Mouse (Mus musculus): Measurements from ENCODE around the gene 1110032F04Rik.
"Not testable (repeated sequence)": the region's sequence is repeated elsewhere in the genome, so short reads cannot be mapped to it uniquely, and the experiment has no call there.

Gene 1110032F04Rik

GRCm38 (mm10) chr3:68869211-68869690 lies at the start of gene 1110032F04Rik:
Gene 1110032F04Rik (plus strand): TSS chr3:68869586.
- no peak for DNase-seq (ENCODE audit: low read depth)

DNA sequence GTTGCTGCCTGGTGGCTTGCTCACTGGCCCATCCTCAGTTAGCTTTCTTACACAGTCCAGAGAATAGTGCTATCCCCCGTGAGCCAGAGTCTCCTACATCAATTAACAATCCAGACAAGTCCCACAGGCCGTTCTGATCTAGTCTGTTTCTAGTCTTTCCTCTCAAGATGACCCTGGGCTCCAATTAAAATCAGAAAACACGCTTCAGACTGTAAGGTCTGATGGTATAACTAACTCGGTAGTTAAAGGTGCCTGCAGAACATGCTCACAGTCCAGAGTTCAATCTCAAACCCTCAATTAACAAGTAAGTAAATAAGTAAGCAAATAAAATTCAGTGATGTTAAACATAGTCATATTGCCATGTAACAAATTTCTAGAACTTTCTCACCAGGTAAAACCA lies 48.0 kb upstream of the 1110032F04Rik start:
- DNase-seq (ENCODE audit: low read depth): no peak

DNA sequence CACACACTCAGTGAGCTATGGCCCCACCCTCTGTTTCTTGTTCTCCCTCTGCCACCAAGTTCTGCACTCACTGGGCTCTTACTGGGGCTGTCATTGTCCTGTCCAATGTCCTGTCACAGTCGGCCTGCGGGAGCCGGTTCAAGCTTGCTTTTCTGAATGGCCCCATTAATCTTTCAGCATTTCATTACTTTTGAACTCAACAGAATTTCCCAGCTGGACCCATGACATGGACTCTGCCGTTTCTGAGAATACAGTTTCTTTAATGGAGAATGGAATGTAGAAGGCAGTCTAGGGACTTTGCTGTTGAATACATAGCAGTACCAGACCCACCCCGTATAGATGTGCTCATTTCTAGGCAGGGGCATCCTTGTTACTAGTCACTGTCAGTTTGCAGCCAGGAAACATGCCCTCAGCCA lies 47.5 kb upstream of the 1110032F04Rik start:
- no peak for DNase-seq (ENCODE audit: low read depth)

DNA sequence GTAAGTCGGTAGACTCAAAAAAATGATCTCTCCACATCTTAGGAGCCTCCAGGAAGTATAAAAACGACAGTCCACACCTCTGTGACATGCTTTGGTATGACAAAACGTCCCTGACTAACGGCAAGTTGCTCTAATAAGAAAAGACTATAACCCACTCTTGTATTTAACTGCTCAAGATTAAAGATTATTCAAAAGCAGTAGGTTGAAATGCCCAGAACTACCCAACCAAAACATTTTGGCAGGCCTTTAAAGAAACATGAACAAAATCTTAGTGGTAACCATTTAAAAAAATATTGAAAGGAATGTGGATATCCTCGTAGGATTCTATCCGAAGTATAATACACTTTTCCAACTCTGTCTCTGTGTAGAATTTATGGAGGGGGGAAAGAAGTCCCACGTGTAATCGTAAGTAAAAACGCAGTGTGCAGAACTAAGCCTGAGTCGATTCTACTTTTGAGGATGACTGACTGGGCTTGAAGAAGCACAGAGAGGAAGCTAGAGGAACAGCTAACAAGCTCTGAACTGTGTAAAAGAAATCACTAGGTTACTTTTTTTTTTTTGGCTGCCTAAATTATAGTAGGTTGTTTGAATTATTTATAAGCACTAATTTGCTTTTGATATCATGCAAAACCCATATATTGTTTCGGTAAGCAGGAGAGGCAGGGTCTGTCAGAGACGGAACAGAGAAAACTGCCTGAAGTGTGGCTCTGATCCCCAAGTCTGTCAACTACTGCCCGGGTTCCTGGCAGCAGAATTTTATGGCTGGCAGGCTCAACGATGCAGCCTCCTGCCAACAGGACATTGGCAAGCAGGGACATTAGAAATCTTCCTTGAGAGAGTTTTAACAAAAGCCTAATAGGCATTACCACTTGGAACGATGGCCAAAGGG lies 45.3 kb upstream of the 1110032F04Rik start:
- no peak for DNase-seq (ENCODE audit: low read depth)

DNA sequence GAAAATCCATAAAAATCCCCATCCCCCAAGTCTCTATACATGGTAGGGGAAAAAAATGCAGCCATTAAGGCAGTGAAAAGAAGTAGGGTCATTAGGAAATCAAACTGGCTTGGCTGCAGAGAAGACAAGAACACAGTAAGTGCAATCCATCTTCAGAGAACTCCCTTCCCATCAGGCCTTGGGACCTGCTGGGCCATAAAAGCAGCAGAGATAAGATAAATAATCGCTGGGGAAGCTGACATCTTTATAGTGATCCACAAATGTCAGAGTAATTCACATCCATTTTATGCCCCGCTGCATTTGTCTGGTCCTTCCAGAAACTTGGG lies 44.7 kb upstream of the 1110032F04Rik start:
- DNase-seq (ENCODE audit: low read depth): no peak

DNA sequence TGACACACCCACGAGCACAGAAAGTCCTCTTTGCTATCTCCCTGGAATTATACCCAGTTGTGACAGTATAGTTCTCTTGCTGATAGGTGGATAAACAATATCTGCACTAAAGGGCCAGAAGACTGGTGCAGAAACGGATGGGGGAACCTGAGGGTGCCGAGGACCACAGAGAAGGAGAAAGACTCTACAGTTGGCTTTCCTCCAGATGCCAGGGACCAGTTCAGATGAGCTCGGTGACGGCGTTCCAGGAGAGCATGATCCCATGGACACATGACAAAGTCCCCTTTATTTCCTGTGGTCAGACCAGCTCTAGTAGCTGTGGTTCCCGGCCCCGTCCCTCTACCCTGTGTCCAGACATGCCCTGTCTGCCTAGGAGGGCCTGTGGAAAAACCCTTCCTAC lies 44.2 kb upstream of the 1110032F04Rik start:
- DNase-seq (ENCODE audit: low read depth): no peak

DNA sequence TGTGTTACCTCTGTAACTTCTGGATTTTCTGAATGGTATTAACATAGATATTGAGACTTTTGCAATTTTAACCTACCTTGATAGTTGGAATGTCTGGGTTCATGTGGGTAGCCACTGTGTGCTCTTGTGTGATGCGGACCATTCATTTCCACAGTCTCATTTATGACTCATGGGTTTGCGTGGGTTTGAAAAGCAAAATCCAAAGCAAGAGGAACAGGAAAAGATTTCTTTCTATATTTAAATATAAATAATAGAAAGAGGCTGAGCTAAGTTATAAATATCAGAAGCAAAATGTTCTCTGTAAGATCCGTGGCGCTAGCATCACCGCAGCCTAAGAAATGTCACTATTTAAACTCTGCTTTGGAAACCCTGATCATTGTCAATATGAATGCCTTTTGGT lies 41.7 kb upstream of the 1110032F04Rik start:
- DNase-seq (ENCODE audit: low read depth): no peak

DNA sequence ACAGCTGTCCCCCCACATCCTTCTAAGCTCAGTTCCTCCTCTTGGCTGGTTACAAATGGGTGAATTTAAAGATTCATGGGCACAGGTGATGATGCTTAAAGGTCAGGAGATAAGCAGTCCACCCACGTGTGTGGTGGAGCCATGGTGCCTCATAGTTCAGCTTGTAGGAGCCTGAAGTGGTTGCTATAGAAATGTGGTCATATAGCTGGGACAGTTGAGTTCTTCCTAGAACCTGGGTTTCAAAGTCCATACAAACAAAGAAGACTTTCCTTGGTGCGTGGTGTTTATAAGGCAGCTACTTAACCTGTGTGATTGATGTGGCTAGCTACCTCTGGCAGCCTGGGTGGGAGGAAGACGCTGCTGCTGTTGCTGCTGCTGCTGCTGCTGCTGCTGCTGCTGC lies 39.4 kb upstream of the 1110032F04Rik start:
- DNase-seq (ENCODE audit: low read depth): no peak

DNA sequence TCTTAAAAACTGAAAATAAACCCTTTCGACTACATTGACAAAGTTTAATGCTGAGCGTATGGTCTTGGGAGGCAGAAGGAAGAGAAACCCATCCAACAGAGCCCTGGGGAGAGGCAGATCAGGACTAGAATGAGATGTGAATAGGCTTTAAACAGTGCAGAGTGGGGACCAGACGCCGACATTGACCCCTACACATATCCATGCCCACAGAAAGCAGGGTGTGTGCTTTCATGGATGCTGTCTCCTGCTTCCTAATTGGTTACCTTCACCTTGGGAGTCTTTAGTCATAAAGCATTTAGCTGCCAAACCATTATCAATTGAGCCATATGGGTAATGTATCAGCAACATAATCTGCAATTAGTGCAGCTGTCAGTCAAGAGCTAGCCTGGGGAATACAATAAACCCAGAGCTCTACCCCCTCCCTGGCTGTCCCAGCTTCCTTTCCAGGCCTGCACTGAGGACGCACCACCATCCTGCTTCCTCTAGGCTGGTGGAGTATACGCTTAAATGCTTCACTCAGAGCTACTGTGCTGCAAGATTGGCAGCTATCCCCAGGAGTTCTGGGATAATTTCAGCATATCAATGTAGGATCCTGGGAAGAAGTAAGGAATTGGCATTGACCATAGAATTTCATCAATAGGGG lies 32.4 kb upstream of the 1110032F04Rik start:
- no peak for DNase-seq (ENCODE audit: low read depth)

DNA sequence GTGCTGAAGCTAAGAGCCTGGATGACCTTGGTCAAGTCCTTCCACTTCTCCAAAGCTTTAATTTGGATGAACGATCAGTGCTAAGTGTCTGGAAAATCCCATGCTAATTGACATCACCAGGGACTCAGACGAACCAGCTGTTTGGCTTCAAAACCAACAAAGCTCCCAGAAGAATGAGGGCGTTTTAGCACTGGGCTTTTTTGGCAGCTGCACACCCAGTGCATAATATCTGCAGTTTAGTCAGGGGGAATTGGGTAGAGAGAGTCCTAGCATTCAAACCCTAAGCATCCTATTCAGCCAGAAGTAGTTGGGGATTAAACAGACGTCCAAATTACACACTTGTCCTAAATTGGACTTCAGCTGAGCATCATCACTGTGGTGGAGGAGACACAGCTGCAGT lies 29.2 kb upstream of the 1110032F04Rik start:
- no peak for DNase-seq (ENCODE audit: low read depth)

GRCm38 (mm10) chr3:68844025-68844424 lies 25.4 kb upstream of the 1110032F04Rik start:
- DNase-seq (ENCODE audit: low read depth): no peak

DNA sequence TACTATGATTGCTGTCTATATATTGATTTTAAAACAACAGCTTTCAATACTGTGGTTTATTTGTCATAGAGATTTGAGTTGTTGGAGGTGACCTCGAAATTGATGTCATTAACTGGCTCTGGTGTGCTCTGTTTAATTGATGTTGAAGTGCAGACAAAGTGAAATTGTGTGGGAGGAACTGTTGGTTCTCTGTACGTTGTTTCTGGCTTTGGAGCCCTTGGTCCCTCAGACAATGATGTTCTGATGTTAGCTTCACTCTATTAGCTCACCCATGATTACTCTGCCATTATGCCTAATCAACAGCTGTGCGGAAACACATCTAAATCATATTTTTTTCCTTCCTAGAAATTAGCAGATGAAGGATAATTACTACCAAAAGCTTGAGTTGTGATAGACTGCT lies 21.1 kb upstream of the 1110032F04Rik start:
- DNase-seq (ENCODE audit: low read depth): no peak

DNA sequence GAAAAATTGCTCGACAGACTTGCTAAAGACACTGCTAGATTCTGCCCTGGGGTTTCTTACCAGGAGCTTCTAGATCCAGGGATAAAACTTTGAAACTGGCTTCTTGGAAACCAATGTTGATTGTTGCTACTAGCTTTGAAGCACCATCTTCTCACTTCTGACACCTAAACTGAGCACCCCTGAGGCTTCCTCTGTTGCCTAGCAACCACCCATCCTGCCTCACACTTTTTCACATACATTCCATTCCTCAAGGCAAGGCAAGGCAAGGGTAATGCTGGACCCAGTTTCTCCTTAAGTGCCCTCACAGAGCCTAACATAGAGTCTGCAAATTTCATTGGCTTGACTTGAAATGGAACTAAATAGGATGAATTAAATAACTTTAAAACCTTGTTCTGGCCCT lies 17.0 kb upstream of the 1110032F04Rik start:
- no peak for DNase-seq (ENCODE audit: low read depth)

- no peak for DNase-seq (ENCODE audit: low read depth)
These were observed 543 bp downstream of the 1110032F04Rik start for GRCm38 (mm10) chr3:68869691-68870567.

- DNase-seq (ENCODE audit: low read depth): no peak
These were observed 1.2 kb downstream of the 1110032F04Rik start for GRCm38 (mm10) chr3:68870568-68870950.

DNA sequence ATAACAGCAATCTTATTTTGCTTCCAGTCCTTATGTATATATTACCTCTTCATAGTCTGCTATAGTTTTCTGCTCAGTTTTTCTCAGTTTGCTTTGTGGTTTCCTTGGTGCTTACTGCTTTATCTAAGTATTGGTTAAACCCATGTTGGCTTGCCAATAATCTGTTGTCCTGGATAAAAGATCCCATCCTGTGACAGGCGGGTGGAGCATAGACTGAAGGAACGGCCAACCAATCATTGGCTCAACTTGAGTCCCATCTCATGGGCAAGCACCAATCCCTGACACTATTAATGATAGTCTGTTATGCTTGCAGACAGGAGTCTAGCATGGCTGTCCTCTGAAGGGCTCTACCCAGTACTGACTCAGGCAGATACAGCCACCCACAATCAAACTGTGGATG lies 4.7 kb downstream of the 1110032F04Rik start:
- DNase-seq (ENCODE audit: low read depth): no peak

- DNase-seq (ENCODE audit: low read depth): no peak
These were observed 17.5 kb downstream of the 1110032F04Rik start for GRCm38 (mm10) chr3:68886845-68887244.

DNA sequence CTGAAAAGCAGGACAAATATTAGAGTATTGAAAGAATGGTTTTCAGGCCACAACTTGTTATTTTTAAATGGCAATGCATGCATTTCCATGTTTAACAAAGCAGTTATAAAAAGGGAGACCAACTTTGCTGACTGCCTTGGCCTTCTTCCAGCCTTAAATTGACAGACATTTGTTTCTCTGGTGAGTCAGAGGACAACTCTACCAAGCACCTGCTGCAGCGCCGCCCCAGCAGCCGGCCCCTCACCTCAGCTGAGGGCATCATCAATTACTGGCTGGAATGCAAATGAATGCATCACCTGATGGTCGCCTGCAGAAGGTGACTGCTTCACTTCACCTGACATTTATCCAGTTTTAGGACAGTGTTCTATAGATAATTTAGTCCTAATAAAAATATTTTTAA lies 26.0 kb downstream of the 1110032F04Rik start:
- DNase-seq (ENCODE audit: low read depth): no peak

- DNase-seq (ENCODE audit: low read depth): no peak
These were observed 27.8 kb downstream of the 1110032F04Rik start for GRCm38 (mm10) chr3:68897154-68897553.

GRCm38 (mm10) chr3:68902636-68903035 lies 33.2 kb downstream of the 1110032F04Rik start:
- not testable (repeated sequence) for DNase-seq (ENCODE audit: low read depth)

DNA sequence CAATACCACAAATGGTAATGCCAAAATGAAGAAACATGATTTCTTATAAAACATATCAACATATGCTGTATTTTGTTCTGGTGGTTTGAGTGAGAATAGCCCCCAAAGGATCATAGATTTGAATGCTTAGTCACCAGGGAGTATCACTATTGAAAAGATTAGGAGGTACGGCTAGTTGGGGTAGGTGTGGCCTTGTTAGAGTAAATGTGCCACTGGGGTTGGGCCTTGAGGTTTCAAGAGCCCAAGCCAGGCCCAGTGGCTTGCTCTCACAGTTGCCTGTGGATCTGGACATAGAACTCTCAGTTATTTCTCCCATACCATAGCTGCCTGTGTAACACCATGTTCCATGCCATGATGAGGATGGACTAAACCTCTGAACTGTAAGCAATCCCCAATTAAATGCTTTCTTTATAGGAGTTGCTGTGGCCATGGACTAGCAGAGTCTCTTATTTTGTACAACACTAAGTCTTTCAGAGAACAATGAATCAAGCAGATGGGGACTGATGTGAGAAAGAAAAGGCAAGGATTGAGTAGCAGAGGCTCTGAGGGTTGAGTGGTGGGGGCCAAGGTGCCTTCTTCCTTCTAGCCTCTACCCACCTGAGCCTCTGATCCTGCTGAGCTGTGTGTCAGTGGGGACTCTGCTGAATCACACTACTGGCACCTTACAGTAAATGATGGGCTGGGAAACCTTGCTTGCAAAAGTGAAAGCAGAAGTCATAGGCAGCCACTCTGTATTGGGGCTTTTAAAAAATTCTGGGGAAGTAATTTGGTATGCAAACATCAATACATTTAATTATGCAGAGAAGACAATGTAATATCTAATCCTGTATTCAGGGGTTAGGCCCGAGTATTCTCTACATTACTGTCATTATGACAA lies 35.8 kb downstream of the 1110032F04Rik start:
- DNase-seq (ENCODE audit: low read depth): no peak
